Mouse (Mus musculus) forebrain, embryonic 10.5 days (tissue): ENCODE measurements at regions not wholly inside any gene's neighbourhood (a gene's known extent, or its start where the extent isn't known, plus 50 kb on each side); places are given as distances from the start of the nearest gene placed in this dataset.
"Not testable (repeated sequence)": the region's sequence is repeated elsewhere in the genome, so short reads cannot be mapped to it uniquely, and the experiment has no call there.

ENCODE experiments used
- DNase-seq: peaks from one replicate; pipeline ENCODE4 v3.0.0-alpha.2; 2017; ENCODE audit warnings: low spot score; ENCODE audit errors: extremely low spot score
- H3K27ac ChIP-seq: fragments of 300-500 bp; sonication (generic); 2 replicates; pipeline ENCODE4 v1.5.1; 2016; ENCODE audit warnings: mild to moderate bottlenecking
- H3K27me3 ChIP-seq: fragments of 300-500 bp; sonication (generic); 2 replicates; pipeline ENCODE4 v1.6.1; 2016; ENCODE audit warnings: mild to moderate bottlenecking; ENCODE audit not compliant: poor library complexity, severe bottlenecking
- H3K36me3 ChIP-seq: fragments of 300-500 bp; sonication (generic); replicated peaks from 2 replicates; pipeline ENCODE4 v1.6.1; 2016; ENCODE audit warnings: mild to moderate bottlenecking, moderate library complexity
- H3K4me1 ChIP-seq: fragments of 300-500 bp; sonication (generic); 2 replicates; pipeline ENCODE4 v1.6.1; 2016
- H3K4me3 ChIP-seq: fragments of 300-500 bp; sonication (generic); 2 replicates; pipeline ENCODE4 v1.5.1; 2016; ENCODE audit warnings: mild to moderate bottlenecking, moderate library complexity
- H3K9me3 ChIP-seq: fragments of 300-500 bp; sonication (generic); 2 replicates; pipeline ENCODE4 v1.6.1; 2016; ENCODE audit warnings: mild to moderate bottlenecking, moderate library complexity
- WGBS: fragments of 180-500 bp; shearing (Covaris S2); methylation state at CpG from one replicate; pipeline ENCODE4 v1.1.7; 2016; 5-methylcytosine and 5-hydroxymethylcytosine counted together

DNA sequence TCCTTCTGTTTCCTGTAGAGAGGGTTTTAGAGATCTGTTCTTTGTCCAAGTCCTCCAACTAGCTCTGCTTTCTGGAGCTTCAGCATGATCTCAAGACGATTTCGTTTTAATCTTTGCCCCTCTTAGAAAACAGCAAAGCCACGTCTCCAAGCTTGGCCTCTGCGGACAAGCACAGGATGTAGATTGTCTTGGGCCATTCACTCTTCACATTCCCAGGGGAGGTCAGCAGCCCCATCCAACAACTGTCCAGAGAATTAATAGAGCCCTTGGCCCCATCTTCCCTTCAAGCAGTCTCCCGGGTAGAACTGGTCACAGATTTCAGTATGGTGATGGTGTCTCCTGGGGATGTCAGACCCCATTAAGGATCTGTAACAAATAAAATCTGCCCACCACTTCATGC is 162.7 kb upstream of the Zfp637 start:
- WGBS = 84% methylated on average over 5 of the region's 5 CpGs
- Histone ChIP-seq H3K27me3 (no peaks in the 10 kb centered on the region), H3K4me1 (peaks cover 18% of the 10 kb centered on the region), H3K36me3 (no peaks in the 10 kb centered on the region), H3K4me3 (no peak overlapping the region), H3K27ac (no peak overlapping the region), H3K9me3 (0 out of 2 replicates have a peak, but pooled peaks cover 2% of the 10 kb centered on the region)
- DNase-seq = no peak

DNA sequence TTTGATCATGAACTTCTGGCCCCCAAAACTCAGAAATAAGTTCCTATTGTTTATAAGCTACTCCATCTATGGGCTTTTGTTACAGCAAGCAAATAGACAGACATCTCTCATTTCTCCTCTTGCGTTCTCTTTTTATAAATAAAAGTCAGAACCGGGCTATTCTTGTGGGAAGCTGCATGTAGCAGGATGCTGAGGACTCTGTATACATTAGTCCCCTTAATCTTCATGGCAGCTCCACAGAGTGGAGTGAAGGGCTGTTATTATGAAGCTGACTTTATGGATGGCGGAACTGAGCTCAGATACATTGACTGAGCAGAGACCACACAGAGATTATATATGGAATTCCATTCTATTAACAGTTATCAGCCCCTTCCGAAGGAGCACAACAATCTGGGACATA is 162.1 kb upstream of the Zfp637 start:
- WGBS = 90% methylated on average over 4 of the region's 4 CpGs
- Histone ChIP-seq H3K36me3 (no peaks in the 10 kb centered on the region), H3K4me1 (peaks cover 21% of the 10 kb centered on the region), H3K27me3 (no peaks in the 10 kb centered on the region), H3K27ac (no peak overlapping the region), H3K9me3 (0 out of 2 replicates have a peak, but pooled peaks cover 2% of the 10 kb centered on the region), H3K4me3 (no peak overlapping the region)
- no peak for DNase-seq

DNA sequence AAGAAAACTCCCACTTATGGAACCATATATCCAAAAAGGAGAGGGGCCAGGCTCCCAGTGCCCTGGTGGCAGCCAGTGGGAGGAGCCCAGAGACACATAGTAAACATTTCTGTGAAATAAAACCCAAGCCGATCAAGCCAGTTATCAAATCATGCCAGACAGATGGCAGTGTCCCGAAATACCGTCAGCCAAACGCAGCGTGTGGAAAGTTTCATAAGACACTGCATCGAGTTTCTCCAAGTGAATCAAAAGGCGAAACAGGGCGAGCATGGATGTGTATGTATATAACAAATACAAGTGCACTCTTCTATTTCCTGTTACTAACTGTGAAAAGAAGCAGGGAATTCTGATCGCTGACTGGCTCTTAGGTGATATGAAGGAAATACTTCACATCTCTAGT is 154.8 kb upstream of the Zfp637 start:
- Histone ChIP-seq H3K27me3 (no peaks in the 10 kb centered on the region), H3K4me1 (0 out of 2 replicates have a peak, but pooled peaks cover 5% of the 10 kb centered on the region), H3K9me3 (0 out of 2 replicates have a peak, but pooled peaks cover 2% of the 10 kb centered on the region), H3K4me3 (no peak overlapping the region), H3K36me3 (no peaks in the 10 kb centered on the region), H3K27ac (no peak overlapping the region)
- WGBS = 92% methylated on average over 9 of the region's 9 CpGs
- no peak for DNase-seq

DNA sequence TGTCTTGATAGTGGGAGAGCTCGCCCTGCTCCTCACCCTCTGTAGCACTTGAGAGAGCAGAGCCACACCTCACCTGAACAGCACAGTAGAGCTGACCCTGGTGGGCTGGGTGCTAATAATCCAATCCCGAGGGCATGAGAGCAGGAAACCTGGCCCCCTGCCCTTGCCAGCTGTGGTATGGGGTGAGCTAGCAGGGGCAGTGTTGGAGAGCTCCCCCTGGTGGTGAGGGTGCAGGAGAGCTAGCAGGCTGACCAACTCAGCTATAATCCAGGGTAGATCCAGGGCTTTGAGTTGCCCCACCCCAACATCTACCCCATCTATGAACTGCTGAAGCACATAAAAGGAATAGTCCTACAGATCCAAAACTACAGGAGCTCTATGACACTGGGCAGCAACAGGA is 153.9 kb upstream of the Zfp637 start:
- Histone ChIP-seq H3K4me3 (no peak overlapping the region), H3K27ac (no peak overlapping the region), H3K27me3 (no peaks in the 10 kb centered on the region), H3K36me3 (no peaks in the 10 kb centered on the region), H3K4me1 (0 out of 2 replicates have a peak, but pooled peaks cover 5% of the 10 kb centered on the region), H3K9me3 (no peaks in the 10 kb centered on the region)
- DNase-seq = no peak
- 89% methylated on average over 2 of the region's 2 CpGs for WGBS

DNA sequence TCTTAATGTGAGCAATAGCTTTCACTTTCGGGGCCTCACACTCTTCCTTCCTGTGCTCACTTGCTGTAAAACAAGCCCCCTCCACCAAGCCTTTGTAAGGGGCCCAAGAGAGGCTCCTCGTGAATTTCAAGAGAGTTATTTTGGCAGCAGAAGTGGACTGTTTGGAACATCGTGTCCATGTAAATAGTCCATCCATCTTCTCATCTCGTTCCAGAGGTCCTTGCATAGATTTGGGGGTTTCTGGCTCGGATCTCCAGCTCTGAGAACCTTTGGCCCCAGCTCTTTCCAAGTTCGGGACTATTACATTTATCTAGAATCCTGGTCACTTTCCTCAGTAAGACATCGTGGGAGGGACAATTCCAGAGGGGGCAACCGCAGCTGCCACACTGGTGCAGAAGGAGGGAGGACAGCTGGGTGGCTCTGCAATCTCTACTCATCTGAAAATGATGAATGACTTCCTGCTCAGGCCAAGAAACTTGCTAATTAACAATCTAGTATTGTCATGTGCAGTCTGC is 152.3 kb upstream of the Zfp637 start:
- no peak for DNase-seq
- WGBS = 83% methylated on average over 8 of the region's 8 CpGs

DNA sequence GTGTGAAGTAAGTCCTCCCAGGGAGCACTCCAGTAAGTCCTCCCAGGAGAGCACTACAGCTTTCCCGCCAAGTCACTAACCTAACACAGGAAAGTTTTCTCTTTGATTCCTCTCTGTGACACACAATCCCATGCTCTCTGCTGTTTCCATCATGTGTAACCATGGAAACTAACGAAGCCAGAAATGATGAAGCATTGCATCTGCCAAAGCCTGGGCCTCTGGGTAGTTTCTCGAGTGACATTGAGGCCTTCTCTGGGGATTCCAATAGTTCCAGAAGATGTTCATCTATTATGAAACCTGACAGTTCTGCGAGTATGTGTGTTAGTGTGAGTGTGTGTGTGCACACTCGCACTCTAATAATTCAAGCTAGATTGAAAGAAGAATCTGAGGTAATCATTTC is 140.7 kb upstream of the Zfp637 start:
- Histone ChIP-seq H3K27ac (no peak overlapping the region), H3K9me3 (no peaks in the 10 kb centered on the region), H3K36me3 (no peaks in the 10 kb centered on the region), H3K4me3 (no peak overlapping the region), H3K4me1 (no peaks in the 10 kb centered on the region), H3K27me3 (no peaks in the 10 kb centered on the region)
- no peak for DNase-seq
- WGBS = 87% methylated on average over 5 of the region's 5 CpGs

More for the DNA sequence above, 152.3 kb upstream of the Zfp637 start:
- Histone ChIP-seq H3K27ac (no peak overlapping the region), H3K36me3 (no peaks in the 10 kb centered on the region), H3K4me3 (no peak overlapping the region), H3K9me3 (no peaks in the 10 kb centered on the region), H3K27me3 (no peaks in the 10 kb centered on the region), H3K4me1 (no peaks in the 10 kb centered on the region)

DNA sequence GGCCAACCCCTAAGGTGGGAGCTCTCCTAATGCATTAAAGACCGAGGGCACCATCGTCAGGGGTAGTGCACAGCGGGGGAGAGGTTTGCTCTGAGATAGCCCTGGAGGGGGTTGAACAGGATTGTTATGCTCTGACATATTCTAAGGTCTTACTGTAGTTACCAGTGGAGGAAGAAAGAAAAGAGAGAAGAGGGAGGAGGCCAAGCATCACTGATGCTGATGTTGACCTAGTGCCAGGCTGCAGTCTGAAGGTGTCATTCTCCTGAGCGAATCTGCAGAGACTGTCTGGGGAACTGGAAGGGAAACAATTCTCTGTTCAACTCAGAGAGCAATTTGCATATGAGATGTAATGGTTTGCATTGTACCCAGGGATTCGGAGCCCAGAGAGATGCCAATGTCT is 139.4 kb upstream of the Zfp637 start:
- no peaks in the 10 kb centered on the region for H3K36me3 ChIP-seq
- H3K9me3 ChIP-seq = no peaks in the 10 kb centered on the region
- H3K4me3 ChIP-seq = no peak overlapping the region
- H3K27ac ChIP-seq = no peak overlapping the region
- DNase-seq = no peak
- no peaks in the 10 kb centered on the region for H3K27me3 ChIP-seq
- H3K4me1 ChIP-seq = no peaks in the 10 kb centered on the region
- 93% methylated on average over 5 of the region's 5 CpGs for WGBS

DNA sequence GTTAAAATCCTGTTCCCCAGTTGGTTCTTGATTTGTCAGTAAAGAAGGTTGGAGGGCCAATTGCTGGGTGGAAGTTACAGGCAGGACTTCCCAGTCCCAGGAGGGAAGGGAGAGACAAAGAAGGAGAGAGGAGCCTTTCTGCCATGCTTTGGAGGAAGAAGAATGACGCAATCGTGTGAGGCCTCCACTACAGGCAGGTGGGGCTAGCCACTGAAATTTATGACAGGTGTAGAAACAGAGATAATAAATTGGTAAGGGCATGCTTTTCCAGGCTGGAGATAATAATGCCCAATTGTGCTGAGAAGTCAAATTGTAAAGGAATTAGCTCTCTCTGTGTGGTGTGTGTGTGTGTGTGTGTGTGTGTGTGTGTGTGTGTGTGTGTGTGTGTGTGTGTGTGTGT is 135.0 kb upstream of the Zfp637 start:
- Histone ChIP-seq H3K27me3 (no peaks in the 10 kb centered on the region), H3K36me3 (no peaks in the 10 kb centered on the region), H3K4me3 (no peak overlapping the region), H3K27ac (no peak overlapping the region), H3K4me1 (0 out of 2 replicates have a peak, but pooled peaks cover 8% of the 10 kb centered on the region), H3K9me3 (no peaks in the 10 kb centered on the region)
- no peak for DNase-seq
- WGBS = 93% methylated on average over 2 of the region's 2 CpGs

DNA sequence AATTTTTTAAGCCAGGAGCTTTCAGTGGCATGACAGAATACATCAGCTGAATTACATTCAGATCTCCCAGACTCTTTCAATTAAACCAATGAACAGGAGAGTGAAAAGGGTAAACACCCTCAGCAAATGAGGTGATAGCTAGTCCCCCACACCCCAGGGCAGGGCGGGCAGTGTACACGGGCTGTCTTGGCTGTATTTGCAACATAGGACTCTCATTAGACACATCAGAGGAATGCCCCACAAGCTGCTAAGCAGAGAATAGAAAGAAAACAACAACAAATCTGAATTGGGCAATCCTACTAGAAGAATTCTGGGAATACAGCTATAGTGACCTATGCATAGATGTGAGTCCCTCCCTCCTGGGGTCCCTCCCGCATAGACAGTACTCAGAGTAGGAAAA is 131.8 kb upstream of the Zfp637 start:
- H3K27me3 ChIP-seq = no peaks in the 10 kb centered on the region
- no peak overlapping the region for H3K27ac ChIP-seq
- DNase-seq = no peak
- H3K36me3 ChIP-seq = no peaks in the 10 kb centered on the region
- no peak overlapping the region for H3K4me3 ChIP-seq
- 77% methylated on average over 3 of the region's 3 CpGs for WGBS
- no peaks in the 10 kb centered on the region for H3K9me3 ChIP-seq
- H3K4me1 ChIP-seq = 0 out of 2 replicates have a peak, but pooled peaks cover 8% of the 10 kb centered on the region

DNA sequence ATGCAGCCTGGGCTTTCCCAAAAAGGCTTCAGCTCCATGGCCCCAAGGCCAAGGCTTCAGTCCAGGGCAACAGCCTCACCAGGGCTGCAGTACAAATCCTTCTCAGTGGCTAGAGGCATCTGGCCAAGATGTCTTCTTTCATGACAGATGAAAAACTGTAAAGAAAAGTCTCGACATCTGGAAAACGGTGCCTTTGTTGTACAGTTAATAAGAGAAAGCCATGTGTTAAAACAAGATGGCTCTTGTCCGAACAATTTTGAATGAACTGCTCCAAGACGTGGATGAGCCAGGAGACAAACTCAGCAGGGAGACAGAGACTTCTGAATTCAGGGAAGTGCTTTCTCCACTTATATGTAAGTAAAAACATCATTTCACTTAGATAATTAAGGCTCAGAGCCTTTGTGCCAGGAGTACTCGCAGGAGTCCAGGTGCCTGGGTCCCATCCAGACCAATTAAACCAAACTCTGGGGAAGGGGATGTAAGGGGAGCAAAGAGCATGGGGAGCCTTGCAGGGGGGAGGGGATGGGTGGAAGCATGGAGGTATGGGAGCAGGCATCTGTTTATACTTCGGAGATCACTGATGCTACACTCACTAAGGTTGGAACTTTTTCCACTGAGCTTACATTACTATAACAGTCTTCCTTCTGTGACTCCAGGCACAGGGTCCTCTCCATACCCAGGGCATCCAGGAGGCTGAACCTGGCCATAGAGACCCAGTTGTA is 125.8 kb upstream of the Zfp637 start:
- no peaks in the 10 kb centered on the region for H3K27me3 ChIP-seq
- H3K9me3 ChIP-seq = no peaks in the 10 kb centered on the region
- no peak overlapping the region for H3K27ac ChIP-seq
- 87% methylated on average over 6 of the region's 6 CpGs for WGBS
- H3K4me3 ChIP-seq = no peak overlapping the region
- DNase-seq = no peak
- no peaks in the 10 kb centered on the region for H3K36me3 ChIP-seq
- H3K4me1 ChIP-seq = no peaks in the 10 kb centered on the region

DNA sequence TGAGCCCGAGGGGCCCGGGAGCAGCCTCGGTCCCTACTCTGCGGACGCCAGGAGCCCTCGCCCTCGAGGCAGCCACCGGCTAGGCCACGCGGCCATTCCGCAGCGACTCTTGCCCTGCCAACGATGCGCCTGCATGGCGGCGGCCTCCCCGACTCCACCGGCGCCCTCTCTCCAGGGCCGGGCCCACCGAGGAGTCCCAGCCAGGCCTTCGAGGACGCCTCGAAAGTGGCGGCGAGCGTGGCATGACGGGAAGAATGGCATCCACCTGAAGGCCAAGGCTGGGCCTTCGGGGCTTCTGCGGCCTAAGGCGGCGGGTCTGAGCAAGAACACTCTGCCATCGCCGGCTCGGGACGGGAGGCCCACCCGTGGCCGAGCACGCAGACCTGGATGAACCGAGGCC is 124.6 kb upstream of the Zfp637 start:
- not testable (repeated sequence) for H3K4me3 ChIP-seq, H3K9me3 ChIP-seq, H3K36me3 ChIP-seq, H3K27ac ChIP-seq, H3K4me1 ChIP-seq, DNase-seq, H3K27me3 ChIP-seq
- WGBS = 94% methylated on average over 8 of the region's 40 CpGs

DNA sequence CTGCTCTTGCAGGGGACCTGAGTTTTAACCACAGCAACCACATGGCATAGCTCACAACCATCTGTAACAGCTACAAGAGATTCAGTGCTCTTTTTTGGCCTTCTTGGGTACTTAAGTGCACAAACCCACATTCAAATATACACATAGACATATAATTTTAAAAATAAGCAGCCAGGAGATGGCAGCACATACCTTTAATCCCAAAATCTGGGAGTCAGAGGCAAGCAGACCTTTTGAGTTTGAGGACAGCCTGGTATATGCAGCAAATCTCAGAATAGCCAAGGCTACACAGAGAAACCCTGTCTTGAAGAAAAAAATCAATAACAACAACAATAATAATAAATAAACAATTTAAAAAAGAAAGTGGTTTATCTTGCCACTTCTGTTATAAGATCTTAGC is 88.6 kb upstream of the Zfp637 start:
- H3K9me3 ChIP-seq, H3K27me3 ChIP-seq, H3K4me3 ChIP-seq, H3K36me3 ChIP-seq, DNase-seq, H3K27ac ChIP-seq, H3K4me1 ChIP-seq: not testable (repeated sequence)

DNA sequence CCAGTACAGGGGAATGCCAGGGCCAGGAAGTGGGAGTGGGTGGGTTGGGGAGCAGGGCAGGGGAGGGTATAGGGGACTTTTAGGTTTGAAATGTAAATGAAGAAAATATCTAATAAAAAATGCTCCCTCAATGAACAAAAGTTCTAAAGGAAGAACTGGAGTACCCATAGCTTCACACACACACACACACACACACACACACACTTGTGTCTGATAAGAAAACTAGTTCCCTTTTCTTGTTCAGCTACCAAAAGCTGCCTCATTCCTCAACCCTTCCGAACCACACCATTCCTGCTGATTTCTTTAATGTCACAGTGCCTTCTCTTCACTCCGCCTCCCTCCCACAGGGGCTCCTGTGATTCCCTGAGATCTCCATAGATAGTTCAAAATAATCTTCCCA is 85.3 kb upstream of the Zfp637 start:
- H3K27ac ChIP-seq, H3K4me1 ChIP-seq, H3K4me3 ChIP-seq, DNase-seq, H3K27me3 ChIP-seq, H3K36me3 ChIP-seq, H3K9me3 ChIP-seq: not testable (repeated sequence)
- 98% methylated on average over 2 of the region's 2 CpGs for WGBS

DNA sequence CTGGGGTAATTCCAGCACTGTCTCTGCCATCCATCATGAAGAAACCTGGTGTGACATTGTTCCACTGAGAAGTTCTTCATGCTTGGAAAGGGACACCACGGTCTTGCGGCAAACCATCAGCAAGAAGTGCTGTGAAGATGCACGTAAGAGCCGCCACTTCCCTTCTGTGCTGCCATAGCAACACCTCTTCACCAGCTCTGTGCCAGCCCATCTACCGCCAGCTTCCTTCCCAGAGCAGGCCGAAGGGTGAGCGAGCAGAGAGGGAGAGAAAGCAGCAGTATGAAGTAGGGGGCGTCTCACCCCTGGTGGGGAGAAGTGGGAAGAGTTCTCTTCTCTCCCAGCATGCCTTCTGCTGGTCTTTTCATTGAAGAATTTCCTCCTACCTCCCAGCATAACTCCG is 84.8 kb upstream of the Zfp637 start:
- Histone ChIP-seq H3K9me3 (no peaks in the 10 kb centered on the region), H3K27me3 (no peaks in the 10 kb centered on the region), H3K4me3 (no peak overlapping the region), H3K36me3 (no peaks in the 10 kb centered on the region), H3K27ac (no peak overlapping the region), H3K4me1 (no peaks in the 10 kb centered on the region)
- 70% methylated on average over 9 of the region's 9 CpGs for WGBS
- DNase-seq = no peak
